Mouse (Mus musculus) gastrocnemius, adult 8-10 months (tissue): ENCODE measurements around the gene Gm28308. TPM values are rescaled to one million over a fixed set of nuclear protein-coding genes. Genes with fewer than 3 reads are reported as not detected.

Experiments used
- DNase-seq, 2 experiments: peaks; one replicate each; pipeline ENCODE4 v3.0.0; 2022; ENCODE audit warnings: low spot score in 2 of 2
- microRNA-seq: library from miRNA; unstranded; fragments of <30 nt; microRNA quantifications from one replicate; pipeline ENCODE4 v1.2.0, GENCODE M21; 2022
- total RNA-seq, 4 experiments: library from RNA; stranded (reverse); gene quantifications; 2 replicates each; pipeline ENCODE4 v1.2.4; 2022

Gene Gm28308
- total RNA-seq, 4 experiments from 2014 or later, result 0.36 to 0.80 (median 0.51) TPM

DNA sequence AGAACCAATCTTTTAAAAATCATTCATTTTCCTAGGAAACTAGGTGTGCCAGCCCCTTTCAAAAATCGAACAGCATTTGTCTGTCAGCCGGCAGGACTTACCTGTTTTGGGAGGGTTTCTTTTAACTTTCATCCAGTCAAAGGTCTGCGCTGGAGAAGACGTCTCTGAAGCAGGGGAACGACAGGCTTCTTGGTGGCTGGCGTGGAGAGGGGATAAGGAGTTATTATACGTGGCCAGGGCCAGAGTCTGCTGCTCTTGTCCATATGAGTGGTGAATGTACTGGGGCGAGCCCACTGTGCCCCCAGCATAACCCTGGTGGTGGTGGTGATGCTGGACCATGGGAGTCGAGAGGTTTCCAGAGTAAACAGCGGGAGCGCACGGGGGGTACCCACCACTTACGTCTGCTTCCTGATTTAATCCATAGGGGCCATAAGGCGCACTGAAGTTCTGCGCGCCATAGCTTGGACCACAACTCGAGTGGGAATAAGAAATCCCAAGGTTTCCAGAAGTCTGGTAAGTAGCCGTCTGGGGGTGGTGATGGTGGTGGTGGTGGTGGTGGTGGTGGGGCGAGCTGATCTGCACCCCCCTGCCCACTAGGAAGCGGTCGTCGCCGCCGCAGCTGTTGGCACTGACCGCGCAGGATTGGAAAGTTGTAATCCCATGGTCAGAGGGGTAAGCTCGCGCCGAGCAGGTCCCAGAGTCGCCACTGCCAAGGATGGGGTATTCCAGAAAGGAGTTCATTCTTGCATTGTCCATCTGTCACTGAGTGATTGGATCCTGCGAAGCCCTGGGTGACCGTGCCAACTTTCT, 55.5 kb downstream of the Gm28308 start:
- no peak for DNase-seq

GRCm38 (mm10) chr6:52156551-52157200, 56.5 kb downstream of the Gm28308 start:
- DNase-seq, result no peak

DNA sequence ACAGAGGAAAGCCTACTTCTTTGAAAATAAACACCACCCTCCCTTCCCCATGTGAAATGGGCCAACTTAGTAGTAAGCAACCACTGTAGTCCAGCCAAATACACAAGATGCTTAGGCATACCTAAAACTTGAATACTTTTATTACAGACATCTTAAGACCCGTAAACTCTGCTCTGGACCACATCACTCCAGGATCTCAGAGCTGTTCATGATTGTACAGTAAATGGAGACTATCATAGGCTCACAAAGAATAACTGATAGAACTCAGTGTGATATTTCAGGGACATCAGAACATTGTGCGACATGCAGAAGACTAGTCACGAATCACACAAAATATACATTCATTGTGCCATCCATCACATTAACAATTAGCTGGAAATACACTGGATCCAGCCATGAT, 57.7 kb downstream of the Gm28308 start:
- no peak for DNase-seq

- DNase-seq, result no peak
These were observed 59.1 kb downstream of the Gm28308 start for GRCm38 (mm10) chr6:52154044-52154443.

- no peak for DNase-seq
These were observed 59.9 kb downstream of the Gm28308 start for GRCm38 (mm10) chr6:52153270-52153669.

DNA sequence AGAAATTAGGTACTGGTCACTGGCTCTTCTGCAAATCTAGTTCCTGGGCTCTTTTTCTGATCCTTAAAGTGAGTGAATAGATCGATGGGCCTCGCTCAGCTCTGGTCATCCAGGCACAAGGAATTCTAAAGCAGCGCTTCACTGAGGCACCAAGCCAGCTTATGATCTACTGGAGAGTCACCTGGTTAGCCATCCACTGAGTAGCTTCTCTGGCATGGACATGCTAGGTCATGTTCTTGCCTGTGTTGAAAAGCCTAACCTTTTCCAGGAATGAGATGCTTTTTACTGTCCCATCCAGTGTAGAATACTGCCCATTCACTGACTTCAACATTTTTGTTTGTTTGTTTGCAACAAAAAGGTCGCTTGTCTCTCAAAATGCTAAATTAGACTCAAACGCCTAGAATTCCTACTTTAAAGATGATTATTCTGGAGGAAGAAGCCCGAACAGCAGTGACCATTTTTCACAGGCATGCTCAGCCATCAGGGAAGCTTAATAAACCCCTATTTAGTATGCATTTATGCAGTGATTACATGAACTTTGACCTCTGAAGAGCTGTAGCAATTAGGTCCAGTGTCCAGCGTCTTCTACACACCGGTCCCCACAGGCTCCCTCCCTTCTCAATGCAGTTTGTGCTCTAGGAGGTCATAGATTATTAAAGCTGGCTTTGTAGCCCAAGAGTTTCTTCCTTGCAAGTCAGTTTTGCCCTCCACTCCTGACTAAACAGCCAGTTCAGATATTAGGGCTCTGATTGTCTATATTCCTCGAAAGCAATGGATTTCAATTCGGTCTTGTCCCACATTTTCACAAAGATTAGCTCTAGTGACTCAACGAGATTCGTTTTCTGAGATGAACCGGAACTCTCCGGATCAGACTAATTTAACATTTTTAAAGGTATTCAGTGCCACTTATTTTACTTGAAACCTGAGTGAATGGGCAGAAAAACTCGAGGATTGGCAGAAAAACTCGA, 60.6 kb downstream of the Gm28308 start:
- no peak for DNase-seq

DNA sequence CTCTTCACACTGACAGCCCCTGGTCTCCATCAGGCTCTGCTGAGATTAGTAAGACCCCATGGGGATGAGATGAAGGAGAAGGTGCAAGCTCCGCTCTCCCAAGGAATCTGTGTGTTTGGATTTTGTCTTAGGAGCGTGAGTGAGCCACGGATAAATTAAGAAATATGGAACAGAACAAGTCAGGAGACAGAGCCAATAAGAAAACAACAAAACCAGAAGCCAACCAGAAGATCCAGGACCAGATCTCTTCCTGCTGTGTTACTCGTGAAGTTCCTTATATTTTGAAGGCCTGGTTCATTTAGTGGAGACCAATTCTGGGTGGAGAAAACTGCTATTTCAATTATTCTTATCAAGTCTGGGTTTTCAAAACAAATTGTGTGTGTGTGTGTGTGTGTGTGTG, 61.6 kb downstream of the Gm28308 start:
- no peak for DNase-seq

DNA sequence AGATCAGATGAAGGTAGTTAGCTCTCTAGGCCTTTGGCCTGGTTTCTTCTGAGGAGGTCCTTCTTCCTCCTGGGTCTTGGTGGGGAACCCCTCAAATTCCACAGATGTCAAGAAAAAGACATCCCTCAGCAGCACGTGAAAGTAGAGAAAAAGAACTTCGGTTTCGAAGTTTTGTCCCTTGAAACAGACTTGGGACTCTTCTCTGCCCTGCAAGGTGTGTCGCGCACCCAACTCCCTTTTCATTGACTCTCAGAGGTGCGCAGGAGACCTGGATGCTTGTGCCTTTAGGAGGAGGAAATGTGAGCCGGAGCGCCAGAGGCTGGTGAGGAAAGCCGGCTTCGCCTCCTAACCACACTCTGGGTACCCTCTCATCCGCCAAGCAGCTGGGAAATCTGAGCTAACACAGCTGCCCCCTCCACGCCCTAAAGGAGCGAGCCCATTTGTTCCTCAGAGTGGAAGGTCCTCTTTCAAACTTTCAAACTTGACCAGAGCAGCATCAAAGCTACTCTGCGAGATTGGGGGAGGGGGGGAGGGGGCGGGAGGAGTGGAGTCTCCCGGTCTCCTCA, 62.7 kb downstream of the Gm28308 start:
- DNase-seq, result no peak

DNA sequence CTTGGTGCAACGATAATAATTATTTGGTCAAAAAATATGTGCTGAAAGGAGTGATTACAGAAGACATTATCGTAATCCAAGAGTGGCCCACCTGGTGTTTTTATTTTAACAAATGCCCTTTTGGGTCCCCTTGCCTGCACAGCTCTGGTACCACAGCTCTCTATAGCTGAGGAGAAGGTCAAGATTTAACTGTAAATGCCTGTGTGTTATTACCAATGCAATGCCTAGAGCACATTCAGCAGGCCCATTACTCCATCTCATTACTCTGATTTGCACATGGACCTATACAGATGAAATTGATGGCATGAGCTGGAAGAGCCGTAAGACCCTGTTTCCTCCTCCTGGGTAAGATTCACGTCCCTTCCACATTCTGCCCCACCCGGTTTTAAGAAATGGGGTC, 74.0 kb downstream of the Gm28308 start:
- DNase-seq, result no peak

GRCm38 (mm10) chr6:52138576-52138975, 74.6 kb downstream of the Gm28308 start:
- no peak for DNase-seq

DNA sequence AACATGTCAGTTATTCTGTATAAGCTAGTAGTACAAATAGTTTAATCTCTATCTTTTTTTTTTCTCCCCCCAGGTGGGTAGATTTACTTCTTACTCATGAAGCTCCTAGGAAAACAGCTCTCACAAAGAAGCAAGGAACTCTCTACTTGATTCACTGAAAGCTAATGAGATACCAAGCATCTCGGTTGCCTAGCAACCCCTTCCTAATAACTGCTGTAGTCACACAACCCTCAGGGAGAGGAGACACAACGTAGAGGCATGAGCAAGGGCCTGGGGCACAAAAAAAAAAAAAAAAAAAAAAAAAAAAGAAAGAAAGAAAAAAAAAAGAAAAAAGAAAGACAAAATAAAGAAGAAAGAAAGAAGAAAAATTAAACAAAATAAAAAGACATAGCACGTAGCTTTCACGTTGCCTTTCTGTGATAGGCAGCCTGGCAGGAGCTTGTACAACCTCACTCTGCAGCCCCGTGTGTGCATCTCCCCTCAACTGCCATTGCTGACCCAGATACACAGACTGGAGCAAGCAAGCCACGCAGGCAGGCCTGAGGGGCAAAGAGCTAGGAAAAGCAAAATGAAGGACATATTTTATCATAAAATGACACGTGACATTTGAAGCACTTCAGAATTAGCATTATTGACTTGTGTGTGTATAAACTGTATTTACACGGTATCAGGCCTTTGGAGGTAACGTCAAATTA, 75.2 kb downstream of the Gm28308 start:
- no peak for DNase-seq

DNA sequence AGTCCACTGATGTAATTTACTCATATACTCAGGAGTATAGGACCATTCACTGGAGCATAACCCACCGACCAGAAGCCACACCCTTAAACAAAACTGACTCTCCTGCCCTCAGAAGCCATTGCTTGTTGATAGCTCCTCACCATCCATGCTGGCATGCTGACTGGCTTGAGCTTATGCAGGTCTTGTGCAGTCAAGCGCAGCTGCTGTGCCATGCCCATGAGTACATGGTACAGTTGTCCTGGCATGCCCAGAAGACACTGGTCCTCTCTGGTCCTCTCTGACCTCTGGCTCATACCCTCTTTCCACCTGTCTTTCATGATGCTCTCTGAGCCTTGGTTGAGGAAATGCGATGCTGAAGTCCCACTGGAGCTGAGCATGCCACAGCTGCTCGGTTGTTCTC, 89.5 kb downstream of the Gm28308 start:
- no peak for DNase-seq

DNA sequence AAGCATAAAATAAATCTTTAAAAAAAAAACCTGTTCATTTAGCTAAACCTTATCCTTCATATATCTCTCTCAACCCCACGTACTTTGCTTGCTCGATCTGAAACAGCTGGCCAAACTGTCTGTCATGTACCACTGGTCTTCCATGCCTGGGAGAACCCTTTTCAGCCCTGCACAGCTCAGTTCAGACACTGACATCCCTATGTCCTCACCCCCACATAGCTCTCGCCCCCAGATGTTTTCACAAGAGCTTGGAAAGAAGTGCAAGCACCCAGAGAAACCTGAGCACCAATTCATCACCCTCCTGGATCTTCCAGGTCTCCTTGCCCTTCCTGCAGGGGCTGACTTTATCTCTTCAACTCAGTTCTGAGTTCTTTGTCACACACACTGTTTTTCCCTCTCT, 92.0 kb downstream of the Gm28308 start:
- no peak for DNase-seq

GRCm38 (mm10) chr6:52118903-52119635, 94.1 kb downstream of the Gm28308 start:
- no peak for DNase-seq

GRCm38 (mm10) chr6:52115899-52116298, 97.2 kb downstream of the Gm28308 start:
- DNase-seq, result no peak

Small RNAs within 50 kb of the gene (microRNA-seq; reads per million reads assigned to microRNA genes)
- 12,601 reads per million, percentile 93 among the genes with 10 or more reads in this experiment for gene Mir196b

Other genes starting within 250 kb of the Gm28308 start
- gene Skap2, start 200.8 kb downstream of the Gm28308 start, total RNA-seq, result 1 to 10 TPM; 2.9 to 6.1 (median 3.1) TPM
- under 1 TPM in 2 of 4 experiments, not detected in 2; 0.16 to 0.17 TPM for gene Hoxa1, start 55.0 kb downstream of the Gm28308 start, total RNA-seq
- gene Hoxa2, start 48.5 kb downstream of the Gm28308 start, total RNA-seq, result under 1 TPM; 0.19 to 0.65 (median 0.58) TPM
- under 1 TPM in 1 of 4 experiments, not detected in 3; 0.13 TPM for gene 5730596B20Rik, start 35.8 kb downstream of the Gm28308 start, total RNA-seq
- 1 to 10 TPM; 1.8 to 2.8 (median 2.1) TPM for gene Hoxa4, start 21.6 kb downstream of the Gm28308 start, total RNA-seq
- 1 to 10 TPM; 1.2 to 1.9 (median 1.5) TPM for gene Hoxa5, start 8.8 kb downstream of the Gm28308 start, total RNA-seq
- gene Hoxa6, start 4.6 kb downstream of the Gm28308 start, total RNA-seq, result 1 to 10 TPM in 2 of 4 experiments, under 1 TPM in 2; 0.45 to 2.3 (median 1.2) TPM
- 1 to 10 TPM; 1.3 to 2.9 (median 2.0) TPM for gene Hoxa3, start within 50 bp of the Gm28308 start, total RNA-seq
- gene Hoxa7, start 8.5 kb upstream of the Gm28308 start, total RNA-seq, result 1 to 10 TPM; 4.7 to 5.9 (median 5.4) TPM
- gene Hoxa9, start 17.8 kb upstream of the Gm28308 start, total RNA-seq, result 1 to 10 TPM; 5.2 to 8.3 (median 7.5) TPM
- gene Hoxa10, start 27.5 kb upstream of the Gm28308 start, total RNA-seq, result 10 to 100 TPM; 14.5 to 15.2 (median 14.8) TPM
- 1 to 10 TPM; 2.0 to 3.0 (median 2.9) TPM for gene Hoxa11, start 32.5 kb upstream of the Gm28308 start, total RNA-seq
- 1 to 10 TPM; 4.1 to 5.2 (median 4.9) TPM for gene Hoxa13, start 47.5 kb upstream of the Gm28308 start, total RNA-seq
- gene Evx1, start 100.2 kb upstream of the Gm28308 start, total RNA-seq, result not detected